Mouse (Mus musculus) small intestine, adult 10 weeks (tissue): ENCODE measurements around the gene Brca1. TPM values are rescaled to one million over a fixed set of nuclear protein-coding genes. Genes with fewer than 3 reads are reported as not detected.

Experiments used
- polyA plus RNA-seq: library from polyadenylated mRNA; stranded (reverse); fragments of 350-450 nt; fragmentation: Illumina TruSeq; extraction: RNeasy Lipid Tissue Mini Kit (QIAGEN cat#74804); gene quantifications from one replicate; pipeline ENCODE4 v1.2.3, GENCODE M21; 2014; ENCODE audit warnings: low replicate concordance

Gene Brca1
- 5.6 TPM for polyA plus RNA-seq

GRCm38 (mm10) chr11:101551751-101552475 is at the start of gene Brca1, which contains the start of gene Nbr1:
Gene Brca1 (minus strand): TSS chr11:101551955.
Gene Nbr1 (plus strand): TSS chr11:101552149.

GRCm38 (mm10) chr11:101599156-101599555 is 47.4 kb upstream of the Brca1 start, which contains the start of gene Gm11634:
Gene Gm11634 (minus strand): TSS chr11:101599256.

DNA sequence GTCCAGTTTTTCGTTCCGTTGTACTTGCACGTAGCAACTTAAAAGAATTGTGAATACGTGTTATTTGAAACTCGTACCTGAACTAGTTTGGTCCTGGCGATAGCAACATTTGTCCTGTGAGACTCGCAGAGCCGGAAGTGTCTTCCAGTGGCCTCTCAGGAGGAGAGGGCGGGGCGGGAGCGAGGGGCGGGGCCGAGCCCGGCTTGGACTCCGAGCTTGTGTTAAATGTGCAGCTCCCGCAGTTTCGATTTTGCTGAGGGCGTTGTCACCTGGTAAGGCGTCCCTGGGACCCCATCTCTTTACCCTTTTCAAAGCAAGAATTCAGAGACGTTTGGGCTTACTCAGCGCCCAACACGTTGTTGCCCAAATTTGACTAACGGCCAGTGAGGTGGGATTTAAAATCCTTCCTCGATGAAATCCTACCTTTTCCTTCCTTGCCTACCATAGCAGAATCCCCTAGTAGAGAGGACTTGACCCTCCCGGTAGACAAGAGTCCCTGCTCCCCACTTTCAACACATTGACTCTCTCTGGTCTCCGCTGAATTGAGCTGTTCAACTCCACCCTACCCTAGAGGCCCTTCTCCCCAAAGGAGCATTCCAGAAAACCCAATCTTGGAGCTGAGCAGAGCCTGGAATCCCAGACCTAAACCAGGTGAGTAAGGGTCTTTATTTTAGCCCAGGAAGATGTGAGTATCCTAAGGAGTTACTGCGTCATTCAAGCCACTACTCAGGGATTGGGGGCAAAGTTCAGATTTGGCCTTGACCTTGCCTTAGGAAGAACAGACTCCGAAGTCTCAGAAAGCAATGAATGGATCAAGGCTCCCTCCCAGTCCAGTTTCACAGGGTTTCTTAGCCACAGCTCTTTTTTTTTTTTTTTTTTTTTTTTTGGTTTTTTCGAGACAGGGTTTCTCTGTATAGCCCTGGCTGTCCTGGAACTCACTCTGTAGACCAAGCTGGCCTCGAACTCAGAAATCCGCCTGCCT is 30.6 kb upstream of the Brca1 start, which contains the start of gene Tmem106a:
Gene Tmem106a, plus strand, starts transcription at position 189 of the 982 bp plus-strand sequence.

DNA sequence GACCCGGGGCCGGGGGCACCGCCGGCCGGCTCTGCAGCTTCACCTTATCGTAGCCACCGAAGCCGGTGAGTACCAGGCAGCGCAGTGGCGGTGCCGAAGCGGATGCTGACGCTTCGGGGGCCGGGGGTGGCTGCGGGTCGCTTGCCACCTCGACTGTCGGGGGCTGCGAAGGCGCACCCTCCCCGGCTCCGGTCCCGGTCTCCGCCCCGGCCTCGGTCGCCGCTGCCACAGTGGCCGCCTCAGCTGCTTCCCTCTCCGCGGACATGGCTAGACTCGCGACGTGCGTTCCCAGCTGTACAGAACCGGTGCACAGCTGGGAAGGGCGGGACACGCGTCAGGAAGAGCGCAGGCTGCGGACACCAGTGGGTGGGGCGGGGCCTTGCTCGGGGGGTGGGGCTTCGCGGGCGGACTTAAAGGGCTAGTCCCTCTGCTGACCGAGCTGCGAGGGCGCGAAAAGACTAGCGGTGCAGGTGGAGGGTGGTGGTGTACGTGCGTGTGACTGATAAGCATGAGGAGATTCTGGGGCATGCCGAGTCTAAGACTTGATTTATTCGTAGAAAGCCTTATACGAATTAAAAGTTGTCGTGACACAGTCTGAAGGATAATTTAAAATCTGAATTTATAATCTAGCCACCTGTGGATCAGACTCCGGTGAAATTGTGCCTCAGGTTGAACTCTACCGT is 85.7 kb downstream of the Brca1 start, which contains the start of gene Vat1:
Gene Vat1, minus strand, starts transcription at position 362 of the 683 bp plus-strand sequence.

GRCm38 (mm10) chr11:101464211-101465100 is 87.3 kb downstream of the Brca1 start, which contains the start of gene Rnd2:
Gene Rnd2 (plus strand): TSS chr11:101464999.

DNA sequence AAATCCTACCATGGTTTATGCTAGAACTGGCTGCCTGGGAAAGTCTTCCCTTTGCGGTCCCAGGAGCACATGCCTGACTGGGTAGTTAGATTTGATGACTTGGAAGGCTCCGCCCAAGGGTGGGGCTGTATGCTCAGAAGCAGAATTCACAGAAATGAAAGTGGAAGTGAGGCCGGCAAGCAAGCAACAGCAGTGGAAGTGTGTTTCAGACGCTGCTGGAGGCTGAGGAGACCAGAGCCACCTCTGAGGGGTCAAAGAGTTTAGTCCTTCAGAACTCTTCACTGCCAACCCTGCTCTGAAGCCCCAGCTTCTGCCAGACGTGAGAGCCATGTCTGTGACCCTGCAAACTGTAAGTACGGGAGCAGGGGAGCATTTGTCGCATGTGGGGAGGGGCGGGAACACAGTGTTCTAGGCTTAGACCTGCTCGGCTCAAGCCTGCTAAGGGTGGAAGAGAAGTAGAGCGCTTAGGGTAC is 103.4 kb downstream of the Brca1 start, which contains the start of gene Ifi35:
Gene Ifi35, plus strand, starts transcription at position 134 of the 473 bp plus-strand sequence.

DNA sequence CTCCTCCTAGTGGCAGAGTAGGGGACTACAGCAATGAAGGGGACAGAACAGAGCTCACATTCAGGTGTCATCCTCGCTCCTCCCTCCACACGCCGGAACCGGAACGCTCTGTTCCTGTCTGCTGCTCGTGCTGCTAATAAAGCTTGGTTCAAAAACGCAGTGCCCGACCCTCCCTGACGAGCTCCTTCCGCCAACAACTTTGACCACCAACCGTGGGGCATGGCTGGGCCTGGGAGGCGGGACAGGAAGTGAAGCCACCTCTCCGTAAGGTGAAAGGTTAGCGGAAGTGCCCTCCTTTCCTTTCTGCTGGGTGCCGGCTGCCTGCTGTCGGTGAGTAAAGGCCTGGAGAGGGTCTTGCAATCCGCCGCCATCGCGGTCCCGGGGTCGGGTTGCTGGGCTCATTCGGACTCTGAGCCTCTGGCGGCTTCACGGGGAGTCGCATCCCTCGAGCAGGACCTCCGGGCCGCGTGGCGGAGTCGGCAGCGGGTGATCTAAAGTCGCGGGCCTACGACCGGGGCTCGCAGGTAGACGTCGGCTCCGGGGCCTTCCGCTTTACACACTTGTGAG is 109.5 kb downstream of the Brca1 start, which contains the start of gene Rpl27:
Gene Rpl27, plus strand, starts transcription at position 172 of the 567 bp plus-strand sequence.

Other genes starting within 250 kb of the Brca1 start
- 158 TPM for gene Becn1, start 249.7 kb downstream of the Brca1 start, polyA plus RNA-seq
- gene Psme3, start 235.7 kb downstream of the Brca1 start, polyA plus RNA-seq: 194 TPM
- gene Aoc2, start 226.9 kb downstream of the Brca1 start, polyA plus RNA-seq: 0.59 TPM
- gene Aoc3, start 221.3 kb downstream of the Brca1 start, polyA plus RNA-seq: 8.7 TPM
- 126 TPM for gene G6pc, start 184.4 kb downstream of the Brca1 start, polyA plus RNA-seq
- 2.6 TPM for gene Aarsd1, start 134.3 kb downstream of the Brca1 start, polyA plus RNA-seq
- 0.33 TPM for gene Gm27029, start 127.2 kb downstream of the Brca1 start, polyA plus RNA-seq
- gene Rundc1, start 126.9 kb downstream of the Brca1 start, polyA plus RNA-seq: 2.7 TPM
- 0.30 TPM for gene Ptges3l, start 126.6 kb downstream of the Brca1 start, polyA plus RNA-seq
- gene Rpl27, start 109.7 kb downstream of the Brca1 start, polyA plus RNA-seq: 50.2 TPM
- gene Ifi35, start 103.5 kb downstream of the Brca1 start, polyA plus RNA-seq: 4.6 TPM
- 14.3 TPM for gene Rnd2, start 87.0 kb downstream of the Brca1 start, polyA plus RNA-seq
- 1.1 TPM for gene Vat1, start 85.7 kb downstream of the Brca1 start, polyA plus RNA-seq
- 182 TPM for gene Nbr1, start 194 bp upstream of the Brca1 start, polyA plus RNA-seq
- gene Tmem106a, start 30.3 kb upstream of the Brca1 start, polyA plus RNA-seq: 38.4 TPM
- gene Gm11634, start 47.3 kb upstream of the Brca1 start, polyA plus RNA-seq: not detected
- not detected for gene Rdm1, start 75.2 kb upstream of the Brca1 start, polyA plus RNA-seq
- gene Arl4d, start 113.6 kb upstream of the Brca1 start, polyA plus RNA-seq: 6.6 TPM
- 13.2 TPM for gene Dhx8, start 181.0 kb upstream of the Brca1 start, polyA plus RNA-seq
- not detected for gene Etv4, start 233.4 kb upstream of the Brca1 start, polyA plus RNA-seq